Mouse (Mus musculus) olfactory bulb, adult 2 months (tissue): ENCODE data around the gene Iqck. TPM values are rescaled to one million over a fixed set of nuclear protein-coding genes. Genes with fewer than 3 reads are reported as not detected.

Experiments
- H3K27ac ChIP-seq: fragments of 200-500 bp; 2 replicates; pipeline ENCODE4 v1.5.1; 2012; ENCODE audit warnings: low read depth, low read length; ENCODE audit not compliant: insufficient read depth
- H3K4me1 ChIP-seq: fragments of 200-500 bp; 2 replicates; pipeline ENCODE4 v1.6.1; 2012; ENCODE audit warnings: low read length; ENCODE audit not compliant: control insufficient read depth, insufficient read depth
- H3K4me3 ChIP-seq: fragments of 200-500 bp; 2 replicates; pipeline ENCODE4 v1.5.1; 2012; ENCODE audit warnings: mild to moderate bottlenecking, low read depth, low read length, moderate library complexity; ENCODE audit not compliant: insufficient read depth
- CTCF ChIP-seq: fragments of 200-500 bp; IDR thresholded peaks from 2 replicates; pipeline ENCODE4 v1.5.1; 2012; ENCODE audit warnings: low read depth, mild to moderate bottlenecking, low read length, moderate library complexity; ENCODE audit not compliant: insufficient read depth
- POLR2A ChIP-seq: fragments of 200-500 bp; IDR thresholded peaks from 2 replicates; pipeline ENCODE4 v1.6.1; 2012; ENCODE audit warnings: mild to moderate bottlenecking, low read depth, low read length, moderate library complexity; ENCODE audit not compliant: insufficient read depth
- WGBS: fragments of 180-500 bp; shearing (Covaris S2); methylation state at CpG from one replicate; pipeline ENCODE4 v1.1.7; 2018; 5-methylcytosine and 5-hydroxymethylcytosine counted together
- polyA plus RNA-seq: library from polyadenylated mRNA; stranded (reverse); fragments of >200 nt; gene quantifications from 2 replicates; pipeline ENCODE4 v1.2.4, GENCODE M21; 2012; ENCODE audit warnings: low replicate concordance; ENCODE audit not compliant: missing spikeins, insufficient read depth, insufficient read length

The Iqck gene
- polyA plus RNA-seq, 1 experiment = not detected

DNA sequence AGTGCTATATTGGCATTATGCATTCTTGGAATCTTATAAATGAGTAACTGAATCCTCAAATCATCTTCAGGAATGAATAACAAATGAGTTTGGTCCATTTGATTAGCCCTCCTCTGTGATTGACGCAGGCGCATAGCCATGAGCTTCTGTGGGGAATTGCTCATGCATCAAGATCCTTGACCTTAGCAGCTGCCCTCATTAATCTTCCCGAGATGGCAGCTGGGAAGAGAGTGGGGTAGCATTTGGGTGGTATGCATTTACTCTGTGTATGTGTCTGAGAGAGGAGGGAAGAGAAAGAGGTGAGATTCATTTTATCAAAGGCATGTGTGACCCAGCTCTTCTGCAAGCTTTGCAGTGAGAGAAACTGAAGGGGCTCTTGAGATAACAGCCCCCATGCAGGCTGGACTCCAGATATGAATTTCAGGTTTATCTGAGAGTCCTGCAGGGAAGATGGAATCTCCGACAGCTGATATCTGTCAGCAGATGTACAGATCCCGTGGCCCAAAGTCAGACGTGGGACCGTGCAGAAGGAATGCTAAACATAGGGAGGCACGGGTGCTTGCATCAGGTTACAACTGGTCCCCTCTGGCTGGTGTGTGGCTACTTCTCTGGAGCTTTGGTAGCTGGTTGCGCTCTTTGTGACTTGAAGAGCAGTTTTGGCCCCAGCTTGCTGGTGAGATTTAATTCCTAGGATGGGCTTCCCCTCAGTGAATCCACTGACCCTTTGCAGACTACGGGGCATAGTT lies 63.9 kb downstream of the Iqck start:
- Histone ChIP-seq H3K4me3 (no peak overlapping the region), H3K27ac (no peak overlapping the region), H3K4me1 (peaks cover 6% of the 10 kb centered on the region)
- 86% methylated on average over 10 of the region's 10 CpGs for WGBS
- no peak for TF ChIP-seq CTCF

DNA sequence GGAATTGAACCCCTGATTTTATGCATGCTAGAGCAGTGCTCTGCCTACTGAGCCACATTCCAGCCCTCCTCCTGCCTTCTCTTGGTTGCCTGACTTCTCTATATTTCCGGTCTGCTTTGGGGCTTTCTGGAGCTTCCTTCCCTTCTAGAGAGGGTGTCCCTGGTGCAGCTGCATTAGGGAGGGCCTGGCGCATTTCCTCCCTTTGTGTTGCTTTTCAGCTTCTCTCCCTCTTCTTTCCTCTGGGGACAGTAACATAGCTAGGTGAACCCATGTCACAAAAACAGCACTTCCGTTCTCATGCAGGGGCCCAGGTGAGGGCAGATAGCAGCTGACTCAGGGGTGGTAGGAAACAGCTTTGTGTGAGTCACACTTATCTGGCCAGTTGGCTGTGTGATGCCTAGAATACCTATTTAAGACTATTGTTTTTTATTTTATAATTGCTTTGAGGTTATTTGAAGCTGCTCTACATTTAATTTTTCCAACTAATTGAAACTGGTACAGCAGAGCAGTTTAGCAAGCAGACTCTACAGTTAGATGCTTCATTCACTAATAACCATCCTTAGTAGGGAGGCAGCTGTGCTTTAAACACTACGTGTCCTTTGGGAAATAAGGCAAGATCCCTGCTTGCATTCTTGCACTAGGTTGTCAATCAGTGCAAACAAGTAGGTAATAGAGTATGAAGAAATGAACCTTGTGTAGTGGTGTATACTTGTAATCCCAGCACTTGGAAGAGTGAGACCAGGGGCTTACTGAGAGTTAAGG lies 67.1 kb downstream of the Iqck start:
- Histone ChIP-seq H3K27ac (peak overlapping the region; percentile 81), H3K4me3 (no peak overlapping the region), H3K4me1 (peaks cover 16% of the 10 kb centered on the region)
- 39% methylated on average over 4 of the region's 4 CpGs for WGBS
- TF ChIP-seq CTCF (no peak), POLR2A (no peak)

DNA sequence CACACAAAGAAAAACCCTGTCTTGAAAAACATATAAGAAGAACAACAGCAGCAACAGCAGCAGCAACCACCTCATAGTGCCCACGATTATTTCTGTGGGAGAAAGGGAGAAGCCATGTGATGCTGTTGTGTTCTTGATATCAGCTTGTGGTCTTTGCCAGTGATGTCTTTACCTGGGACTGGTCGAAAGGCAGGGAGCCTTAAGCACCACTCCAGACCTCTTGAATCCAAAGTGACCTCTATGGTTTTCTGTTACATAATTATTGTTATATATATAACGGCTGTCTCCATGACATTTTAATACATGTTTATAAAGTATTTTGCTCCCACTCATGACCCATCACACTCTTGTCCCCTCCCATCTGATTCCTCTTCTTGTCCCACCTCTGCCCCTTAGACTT lies 70.0 kb downstream of the Iqck start:
- H3K4me1 ChIP-seq = peaks cover 38% of the 10 kb centered on the region
- TF ChIP-seq POLR2A (no peak), CTCF (no peak)
- WGBS = 62% methylated on average over 3 of the region's 3 CpGs
- no peak overlapping the region for H3K4me3 ChIP-seq
- H3K27ac ChIP-seq = peak overlapping the region; percentile 45; the same call in 1 of the 2 replicates

DNA sequence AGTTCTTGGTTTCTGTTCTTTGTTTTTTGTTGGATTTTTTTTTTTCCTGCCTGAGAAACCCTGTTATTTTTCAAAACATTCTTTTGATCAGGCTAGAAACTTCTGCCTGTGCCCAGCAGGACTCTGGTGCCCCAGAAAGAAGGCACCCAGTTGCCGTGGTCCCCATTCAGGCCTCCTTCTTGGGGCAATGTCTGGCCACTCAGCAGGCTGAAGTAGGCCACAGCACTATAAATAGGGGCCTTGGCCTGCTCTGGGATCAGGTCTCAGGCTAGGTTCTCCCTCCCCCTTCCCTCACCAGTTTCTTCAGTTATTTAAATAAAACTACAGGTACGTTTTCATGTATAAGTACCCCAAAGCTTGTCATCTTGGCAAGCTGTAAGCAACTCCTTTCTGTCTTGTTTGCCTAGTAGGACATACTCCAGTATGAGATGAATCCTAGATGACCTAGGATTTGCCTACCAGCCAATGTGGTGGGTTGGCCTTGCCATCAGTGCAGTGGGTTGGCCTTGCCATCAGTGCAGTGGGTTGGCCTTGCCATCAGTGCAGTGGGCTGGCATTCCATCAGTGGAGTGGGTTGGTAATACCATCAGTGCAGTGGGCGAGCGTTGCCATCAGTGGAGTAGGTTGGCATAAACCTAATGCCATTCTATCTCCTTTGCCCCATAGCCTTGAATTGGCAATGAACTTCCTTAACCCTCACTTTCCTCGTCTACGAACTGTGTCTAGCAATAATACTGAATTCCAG lies 71.1 kb downstream of the Iqck start:
- 69% methylated on average over 6 of the region's 6 CpGs for WGBS
- Histone ChIP-seq H3K4me1 (peaks cover 43% of the 10 kb centered on the region), H3K27ac (peak overlapping the region; percentile 74), H3K4me3 (no peak overlapping the region)
- TF ChIP-seq CTCF (no peak), POLR2A (no peak)

DNA sequence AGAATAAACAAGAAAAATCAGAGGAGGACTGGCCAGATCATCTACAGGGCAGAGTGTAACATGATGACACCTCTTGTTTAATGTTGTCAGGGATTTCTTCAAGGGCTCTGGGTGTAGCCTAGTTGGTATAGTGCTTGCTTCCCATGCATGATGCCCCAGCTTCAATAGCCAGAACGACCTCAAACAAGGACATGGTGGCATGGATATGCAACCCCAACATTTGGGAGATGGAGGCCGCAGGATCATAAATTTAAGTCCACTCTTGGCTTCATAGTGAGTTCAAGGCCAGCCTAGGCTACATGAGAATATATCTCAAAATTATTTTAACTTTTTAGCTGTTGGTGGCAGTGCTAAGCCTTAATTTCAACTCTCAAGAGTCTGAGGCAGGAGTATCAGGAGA lies 71.7 kb downstream of the Iqck start:
- WGBS = 93% methylated on average over 2 of the region's 2 CpGs
- TF ChIP-seq CTCF = no peak
- no peak for TF ChIP-seq POLR2A
- Histone ChIP-seq H3K4me1 (peaks cover 44% of the 10 kb centered on the region), H3K4me3 (no peak overlapping the region), H3K27ac (no peak overlapping the region)

DNA sequence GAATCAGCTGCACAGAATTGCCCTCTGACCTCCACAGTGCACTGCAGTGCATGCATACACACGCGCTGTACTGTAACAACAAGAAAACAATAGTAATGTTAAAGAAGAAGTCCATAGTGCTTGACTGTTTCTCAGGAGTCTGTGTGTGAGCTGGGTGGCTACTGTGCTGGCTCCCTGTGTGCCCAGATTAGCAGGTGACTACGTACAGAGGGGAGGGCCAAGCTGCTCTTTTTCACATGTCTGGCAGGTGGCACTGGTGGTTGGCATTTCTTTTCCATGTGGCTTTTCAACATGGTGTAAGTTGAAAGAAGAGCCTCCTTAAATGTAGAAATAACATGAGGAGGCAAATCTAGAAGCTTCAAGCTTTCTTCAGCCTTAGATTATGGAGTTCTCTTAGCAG lies 72.8 kb downstream of the Iqck start:
- WGBS = 86% methylated on average over 3 of the region's 3 CpGs
- Histone ChIP-seq H3K4me3 (no peak overlapping the region), H3K27ac (peak overlapping the region; percentile 54), H3K4me1 (peaks cover 45% of the 10 kb centered on the region)
- TF ChIP-seq POLR2A = no peak

DNA sequence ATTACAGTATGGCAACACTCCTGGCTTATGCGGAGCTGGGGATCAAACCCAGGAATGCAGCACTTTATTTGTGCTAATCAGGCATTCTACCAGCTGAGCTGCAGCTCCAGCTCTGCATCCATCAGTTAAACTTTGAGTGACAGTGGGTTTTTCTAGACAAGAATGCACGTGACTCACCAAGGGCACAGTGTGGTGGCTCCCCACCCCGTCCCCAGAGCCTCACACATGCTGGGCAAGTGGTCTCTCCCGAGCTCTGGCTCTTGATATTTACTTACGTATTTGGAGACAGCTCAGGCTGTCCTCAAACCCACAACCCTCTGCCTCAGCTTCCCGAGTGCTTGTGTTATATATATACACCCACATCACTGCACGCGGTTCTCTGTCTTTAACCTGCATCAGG lies 73.4 kb downstream of the Iqck start:
- TF ChIP-seq POLR2A (no peak), CTCF (no peak)
- no peak overlapping the region for H3K4me3 ChIP-seq
- WGBS = 48% methylated on average over 8 of the region's 8 CpGs
- H3K4me1 ChIP-seq = peaks cover 48% of the 10 kb centered on the region
- peak overlapping the region; percentile 83 for H3K27ac ChIP-seq

DNA sequence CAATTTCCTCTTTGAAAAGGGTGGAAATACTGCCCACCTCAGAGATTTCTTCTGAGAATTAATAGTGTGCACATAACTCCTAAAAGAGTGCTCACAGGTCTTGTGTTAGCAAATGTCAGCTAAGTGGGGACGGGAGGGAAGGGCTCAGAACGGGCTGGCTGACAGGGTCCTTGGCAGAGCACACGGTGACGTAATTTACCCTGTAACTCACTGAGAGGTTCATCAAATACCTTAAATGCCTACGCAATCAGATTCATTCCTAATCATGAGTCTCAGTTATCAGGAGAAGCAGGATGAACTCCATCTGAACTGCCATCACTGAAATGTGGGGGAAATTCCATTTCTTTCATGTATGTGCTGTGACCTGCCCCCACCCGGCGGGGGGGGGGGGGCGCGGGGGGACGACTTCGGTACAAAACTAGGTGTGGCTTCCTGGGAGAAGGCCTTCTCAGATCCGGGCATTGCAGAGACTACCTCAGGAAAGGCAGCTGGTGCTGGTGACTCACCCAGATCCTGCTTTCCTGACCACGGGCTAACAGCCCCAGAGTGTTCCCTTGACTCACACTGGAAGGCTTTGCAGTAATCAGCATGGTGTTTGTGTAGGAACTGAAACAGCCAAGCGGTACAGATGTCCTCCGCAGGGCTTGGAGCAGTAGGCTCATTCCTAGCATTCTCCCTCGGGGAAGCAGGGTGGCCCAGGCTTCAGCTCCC lies 74.2 kb downstream of the Iqck start:
- 19% methylated on average over 16 of the region's 16 CpGs for WGBS
- TF ChIP-seq CTCF (no peak), POLR2A (no peak)
- Histone ChIP-seq H3K4me3 (no peak overlapping the region), H3K27ac (peak overlapping the region; percentile 83), H3K4me1 (peaks cover 49% of the 10 kb centered on the region)
